Comparison of ENCODE assay signal across 7 mouse cellular contexts in genomic region chr6:71271057-71271388, GRCm38 (mm10). TPM values are rescaled to one million over a fixed set of nuclear protein-coding genes. Genes with fewer than 3 reads are reported as not detected.
A peak's percentile ranks its signal among the peaks of the same experiment; 100 is the strongest.
DNase-seq lines count a peak whose midpoint lies in the region; ATAC-seq lines count a peak whose summit lies in the region.

No protein-coding gene starts in this region.

- no peaks in the 10 kb centered on the region for H3K9me3 ChIP-seq in megakaryocyte, embryonic 14.5 days
- no peaks in the 10 kb centered on the region for H3K9me3 ChIP-seq in forebrain, embryonic 10.5 days
- no peaks in the 10 kb centered on the region for H3K9me3 ChIP-seq in limb, embryonic 12.5 days
- H3K9me3 ChIP-seq in stomach, embryonic 14.5 days (ENCODE audit: control insufficient read depth, low read depth, low read length): no peaks in the 10 kb centered on the region

- H3K27ac ChIP-seq in forebrain, embryonic 10.5 days: peak overlapping the region; percentile 99
- peak overlapping the region; percentile 73 for H3K27ac ChIP-seq in limb, embryonic 12.5 days
- H3K27ac ChIP-seq in stomach, embryonic 14.5 days (ENCODE audit: low read length): peak overlapping the region; percentile 80; the same call in 1 of the 2 replicates

- peak overlapping the region; percentile 79 for H3K4me2 ChIP-seq in limb, embryonic 12.5 days
- peak overlapping the region; percentile 61 for H3K4me2 ChIP-seq in stomach, embryonic 14.5 days (replicated peaks; ENCODE audit: low read depth, low read length)

- H3K4me3 ChIP-seq in megakaryocyte, embryonic 14.5 days (replicated peaks): peak overlapping the region; percentile 98
- peak overlapping the region; percentile 94 for H3K4me3 ChIP-seq in forebrain, embryonic 10.5 days
- peak overlapping the region; percentile 89 for H3K4me3 ChIP-seq in limb, embryonic 12.5 days (replicated peaks)
- peak overlapping the region; percentile 96 for H3K4me3 ChIP-seq in stomach, embryonic 14.5 days (ENCODE audit: low read depth, low read length)

- no peaks in the 10 kb centered on the region for H3K27me3 ChIP-seq in megakaryocyte, embryonic 14.5 days (replicated peaks)
- no peaks in the 10 kb centered on the region for H3K27me3 ChIP-seq in forebrain, embryonic 10.5 days (ENCODE audit: poor library complexity, severe bottlenecking)
- no peaks in the 10 kb centered on the region for H3K27me3 ChIP-seq in limb, embryonic 12.5 days
- H3K27me3 ChIP-seq in stomach, embryonic 14.5 days (ENCODE audit: control insufficient read depth, insufficient read depth, low read length): no peaks in the 10 kb centered on the region

- DNase-seq in forebrain, embryonic 10.5 days (ENCODE audit: extremely low spot score, low spot score): no peak
- no peak for DNase-seq in right cerebral cortex, postnatal 4 days
- DNase-seq in cerebellum, adult 11-12 months: no peak

- ATAC-seq in megakaryocyte, adult 5-6 weeks (ENCODE audit: poor library complexity, severe bottlenecking): no peak
- peak; percentile 60 for ATAC-seq in limb, embryonic 12.5 days (ENCODE audit: insufficient number of reproducible peaks, insufficient read depth, low FRiP score, low TSS enrichment, low read depth)
- no peak for ATAC-seq in stomach, embryonic 14.5 days (ENCODE audit: insufficient number of reproducible peaks, insufficient read depth, low FRiP score, low read depth)

- H3K36me3 ChIP-seq in megakaryocyte, embryonic 14.5 days (replicated peaks; ENCODE audit: low read length): peaks cover 5% of the 10 kb centered on the region
- no peaks in the 10 kb centered on the region for H3K36me3 ChIP-seq in forebrain, embryonic 10.5 days (replicated peaks)
- no peaks in the 10 kb centered on the region for H3K36me3 ChIP-seq in limb, embryonic 12.5 days
- H3K36me3 ChIP-seq in stomach, embryonic 14.5 days (ENCODE audit: control insufficient read depth, insufficient read depth, low read length): no peaks in the 10 kb centered on the region

- 3% methylated on average over 8 of the region's 8 CpGs for WGBS in forebrain, embryonic 10.5 days
- WGBS in limb, embryonic 12.5 days: 3% methylated on average over 8 of the region's 8 CpGs
- WGBS in stomach, embryonic 14.5 days: 2% methylated on average over 8 of the region's 8 CpGs

- H3K4me1 ChIP-seq in megakaryocyte, embryonic 14.5 days: peaks cover 43% of the 10 kb centered on the region
- peaks cover 18% of the 10 kb centered on the region for H3K4me1 ChIP-seq in forebrain, embryonic 10.5 days
- H3K4me1 ChIP-seq in limb, embryonic 12.5 days (replicated peaks): peaks cover 15% of the 10 kb centered on the region
- peaks cover 6% of the 10 kb centered on the region; the same call in 1 of the 2 replicates for H3K4me1 ChIP-seq in stomach, embryonic 14.5 days (ENCODE audit: control insufficient read depth, insufficient read depth, low read length)

- H3K9ac ChIP-seq in limb, embryonic 12.5 days (replicated peaks): no peak overlapping the region; the same call in 1 of the 2 replicates
- 0 out of 2 replicates have a peak overlapping the region, but pooled peaks have one; percentile 22 for H3K9ac ChIP-seq in stomach, embryonic 14.5 days (replicated peaks; ENCODE audit: low read depth, low read length)

RNA-seq across cellular contexts. Expression of gene Krcc1, which starts 0.5 kb away (rescaled TPM):
- polyA plus RNA-seq in megakaryocyte, embryonic 14.5 days (2012; ENCODE audit: insufficient read depth, low replicate concordance): 19.3 and 76.1 TPM in 2 replicates
- total RNA-seq in megakaryocyte, adult 5-6 weeks (2015): 88.0 and 114 TPM in 2 replicates
- total RNA-seq in megakaryocyte, adult 5-6 weeks (2017): 124 and 139 TPM in 2 replicates
- 30.1 and 31.9 TPM in 2 replicates for polyA plus RNA-seq in forebrain, embryonic 10.5 days (2016; fragmentation: Nextera tagmentation; extraction: Ambion mirVana)
- polyA plus RNA-seq in limb, embryonic 12.5 days (2016; fragmentation: Nextera tagmentation; extraction: Ambion mirVana): 38.3 and 39.3 TPM in 2 replicates
- polyA plus RNA-seq in stomach, embryonic 14.5 days (2014; fragmentation: Nextera tagmentation; extraction: Ambion mirVana): 53.0 and 58.2 TPM in 2 replicates

RNA-seq across cellular contexts. Expression of gene Smyd1, which starts 51.0 kb away (rescaled TPM):
- 0.19 TPM in 1 of 2 replicates, not detected in the other for polyA plus RNA-seq in megakaryocyte, embryonic 14.5 days (2012; ENCODE audit: insufficient read depth, low replicate concordance)
- total RNA-seq in megakaryocyte, adult 5-6 weeks (2015): not detected in 2 replicates
- not detected in 2 replicates for total RNA-seq in megakaryocyte, adult 5-6 weeks (2017)
- polyA plus RNA-seq in forebrain, embryonic 10.5 days (2016; fragmentation: Nextera tagmentation; extraction: Ambion mirVana): 0.09 and 0.15 TPM in 2 replicates
- 5.1 and 5.2 TPM in 2 replicates for polyA plus RNA-seq in limb, embryonic 12.5 days (2016; fragmentation: Nextera tagmentation; extraction: Ambion mirVana)
- polyA plus RNA-seq in stomach, embryonic 14.5 days (2014; fragmentation: Nextera tagmentation; extraction: Ambion mirVana): 0.78 and 0.86 TPM in 2 replicates

RNA-seq across cellular contexts. Expression of gene Cd8b1, which starts 51.6 kb away (rescaled TPM):
- not detected in 2 replicates for polyA plus RNA-seq in megakaryocyte, embryonic 14.5 days (2012; ENCODE audit: insufficient read depth, low replicate concordance)
- total RNA-seq in megakaryocyte, adult 5-6 weeks (2015): 0.20 TPM in 1 of 2 replicates, not detected in the other
- total RNA-seq in megakaryocyte, adult 5-6 weeks (2017): not detected in 2 replicates
- 0.09 TPM in 1 of 2 replicates, not detected in the other for polyA plus RNA-seq in forebrain, embryonic 10.5 days (2016; fragmentation: Nextera tagmentation; extraction: Ambion mirVana)
- not detected in 2 replicates for polyA plus RNA-seq in limb, embryonic 12.5 days (2016; fragmentation: Nextera tagmentation; extraction: Ambion mirVana)
- polyA plus RNA-seq in stomach, embryonic 14.5 days (2014; fragmentation: Nextera tagmentation; extraction: Ambion mirVana): 0.27 TPM in 1 of 2 replicates, not detected in the other
